Mouse (Mus musculus): Measurements from ENCODE around the gene Stum. TPM values are rescaled to one million over a fixed set of nuclear protein-coding genes. Genes with fewer than 3 reads are reported as not detected.

The Stum gene
- polyA plus RNA-seq, 1 experiment from 2014 or later, result 2.2 TPM

- H3K36me3 ChIP-seq (ENCODE audit: insufficient read depth, low read length), result no peaks in the 10 kb centered on the region
- H3K9ac ChIP-seq (replicated peaks; ENCODE audit: low read length), result no peak overlapping the region
- H3K27ac ChIP-seq (ENCODE audit: low read length), result no peak overlapping the region
- no peak overlapping the region for H3K4me2 ChIP-seq (replicated peaks; ENCODE audit: low read depth, low read length)
- 63% methylated on average over 10 of the region's 10 CpGs for WGBS
- H3K4me3 ChIP-seq (ENCODE audit: low read length), result no peak overlapping the region
- H3K4me1 ChIP-seq (ENCODE audit: insufficient read depth, low read length), result no peaks in the 10 kb centered on the region
- peak; percentile 46; the same call in 1 of the 2 replicates for ATAC-seq (ENCODE audit: low FRiP score, low TSS enrichment)
- no peaks in the 10 kb centered on the region for H3K9me3 ChIP-seq (ENCODE audit: low read length)
- no peaks in the 10 kb centered on the region for H3K27me3 ChIP-seq (ENCODE audit: insufficient read depth, low read length)
These were observed 34.2 kb upstream of the Stum start for GRCm38 (mm10) chr1:180517390-180518054.

- H3K27ac ChIP-seq (ENCODE audit: low read length), result no peak overlapping the region
- no peak overlapping the region for H3K4me3 ChIP-seq (ENCODE audit: low read length)
- 71% methylated on average over 2 of the region's 2 CpGs for WGBS
- ATAC-seq (ENCODE audit: low FRiP score, low TSS enrichment), result no peak
- H3K4me2 ChIP-seq (replicated peaks; ENCODE audit: low read depth, low read length), result no peak overlapping the region
- H3K9ac ChIP-seq (replicated peaks; ENCODE audit: low read length), result no peak overlapping the region
- no peaks in the 10 kb centered on the region for H3K36me3 ChIP-seq (ENCODE audit: insufficient read depth, low read length)
- H3K27me3 ChIP-seq (ENCODE audit: insufficient read depth, low read length), result no peaks in the 10 kb centered on the region
- peaks cover 13% of the 10 kb centered on the region for H3K4me1 ChIP-seq (ENCODE audit: insufficient read depth, low read length)
- H3K9me3 ChIP-seq (ENCODE audit: low read length), result no peaks in the 10 kb centered on the region
These were observed 30.8 kb upstream of the Stum start for GRCm38 (mm10) chr1:180514077-180514476.

- no peak for ATAC-seq (ENCODE audit: low FRiP score, low TSS enrichment)
- Histone ChIP-seq H3K9ac (replicated peaks; ENCODE audit: low read length) (no peak overlapping the region), H3K36me3 (ENCODE audit: insufficient read depth, low read length) (no peaks in the 10 kb centered on the region), H3K4me2 (replicated peaks; ENCODE audit: low read depth, low read length) (peak overlapping the region; percentile 19; the same call in 1 of the 2 replicates), H3K4me1 (ENCODE audit: insufficient read depth, low read length) (peaks cover 13% of the 10 kb centered on the region), H3K27me3 (ENCODE audit: insufficient read depth, low read length) (no peaks in the 10 kb centered on the region), H3K27ac (ENCODE audit: low read length) (peak overlapping the region; percentile 44), H3K4me3 (ENCODE audit: low read length) (no peak overlapping the region), H3K9me3 (ENCODE audit: low read length) (no peaks in the 10 kb centered on the region)
- WGBS, result 30% methylated on average over 4 of the region's 4 CpGs
These were observed 27.6 kb upstream of the Stum start for GRCm38 (mm10) chr1:180510879-180511278.

- peaks cover 13% of the 10 kb centered on the region for H3K4me1 ChIP-seq (ENCODE audit: insufficient read depth, low read length)
- ATAC-seq (ENCODE audit: low FRiP score, low TSS enrichment), result peak; percentile 71
- no peaks in the 10 kb centered on the region for H3K27me3 ChIP-seq (ENCODE audit: insufficient read depth, low read length)
- 21% methylated on average over 15 of the region's 15 CpGs for WGBS
- no peaks in the 10 kb centered on the region for H3K9me3 ChIP-seq (ENCODE audit: low read length)
- no peak overlapping the region for H3K4me3 ChIP-seq (ENCODE audit: low read length)
- H3K4me2 ChIP-seq (replicated peaks; ENCODE audit: low read depth, low read length), result peak overlapping the region; percentile 19
- peak overlapping the region; percentile 58 for H3K27ac ChIP-seq (ENCODE audit: low read length)
- no peaks in the 10 kb centered on the region for H3K36me3 ChIP-seq (ENCODE audit: insufficient read depth, low read length)
- no peak overlapping the region for H3K9ac ChIP-seq (replicated peaks; ENCODE audit: low read length)
These were observed 27.1 kb upstream of the Stum start for GRCm38 (mm10) chr1:180510442-180510841.

GRCm38 (mm10) chr1:180508662-180509061 is 25.4 kb upstream of the Stum start:
- Histone ChIP-seq H3K27ac (ENCODE audit: low read length) (no peak overlapping the region), H3K36me3 (ENCODE audit: insufficient read depth, low read length) (no peaks in the 10 kb centered on the region), H3K4me3 (ENCODE audit: low read length) (no peak overlapping the region), H3K4me2 (replicated peaks; ENCODE audit: low read depth, low read length) (no peak overlapping the region), H3K4me1 (ENCODE audit: insufficient read depth, low read length) (peaks cover 13% of the 10 kb centered on the region), H3K9me3 (ENCODE audit: low read length) (no peaks in the 10 kb centered on the region), H3K9ac (replicated peaks; ENCODE audit: low read length) (no peak overlapping the region), H3K27me3 (ENCODE audit: insufficient read depth, low read length) (no peaks in the 10 kb centered on the region)
- WGBS, result 59% methylated on average over 7 of the region's 7 CpGs
- no peak for ATAC-seq (ENCODE audit: low FRiP score, low TSS enrichment)

- Histone ChIP-seq H3K9ac (replicated peaks; ENCODE audit: low read length) (no peak overlapping the region), H3K4me2 (replicated peaks; ENCODE audit: low read depth, low read length) (no peak overlapping the region), H3K27ac (ENCODE audit: low read length) (no peak overlapping the region), H3K9me3 (ENCODE audit: low read length) (no peaks in the 10 kb centered on the region), H3K4me3 (ENCODE audit: low read length) (no peak overlapping the region), H3K36me3 (ENCODE audit: insufficient read depth, low read length) (no peaks in the 10 kb centered on the region), H3K4me1 (ENCODE audit: insufficient read depth, low read length) (peaks cover 13% of the 10 kb centered on the region), H3K27me3 (ENCODE audit: insufficient read depth, low read length) (no peaks in the 10 kb centered on the region)
- 65% methylated on average over 7 of the region's 7 CpGs for WGBS
- ATAC-seq (ENCODE audit: low FRiP score, low TSS enrichment), result no peak
These were observed 24.0 kb upstream of the Stum start for GRCm38 (mm10) chr1:180507291-180507791.

- 88% methylated on average over 7 of the region's 7 CpGs for WGBS
- ATAC-seq (ENCODE audit: low FRiP score, low TSS enrichment), result no peak
These were observed 23.0 kb upstream of the Stum start for GRCm38 (mm10) chr1:180506341-180506740.

GRCm38 (mm10) chr1:180504899-180505298 is 21.6 kb upstream of the Stum start:
- no peaks in the 10 kb centered on the region for H3K9me3 ChIP-seq (ENCODE audit: low read length)
- no peak overlapping the region for H3K4me2 ChIP-seq (replicated peaks; ENCODE audit: low read depth, low read length)
- no peak overlapping the region for H3K4me3 ChIP-seq (ENCODE audit: low read length)
- H3K36me3 ChIP-seq (ENCODE audit: insufficient read depth, low read length), result no peaks in the 10 kb centered on the region
- 86% methylated on average over 5 of the region's 5 CpGs for WGBS
- no peak overlapping the region for H3K9ac ChIP-seq (replicated peaks; ENCODE audit: low read length)
- H3K27ac ChIP-seq (ENCODE audit: low read length), result no peak overlapping the region
- ATAC-seq (ENCODE audit: low FRiP score, low TSS enrichment), result no peak
- H3K4me1 ChIP-seq (ENCODE audit: insufficient read depth, low read length), result peaks cover 4% of the 10 kb centered on the region; the same call in 1 of the 2 replicates
- no peaks in the 10 kb centered on the region for H3K27me3 ChIP-seq (ENCODE audit: insufficient read depth, low read length)

More at GRCm38 (mm10) chr1:180506341-180506740, 23.0 kb upstream of the Stum start:
- Histone ChIP-seq H3K27ac (ENCODE audit: low read length) (no peak overlapping the region), H3K4me3 (ENCODE audit: low read length) (no peak overlapping the region), H3K36me3 (ENCODE audit: insufficient read depth, low read length) (no peaks in the 10 kb centered on the region), H3K4me2 (replicated peaks; ENCODE audit: low read depth, low read length) (no peak overlapping the region), H3K9me3 (ENCODE audit: low read length) (no peaks in the 10 kb centered on the region), H3K9ac (replicated peaks; ENCODE audit: low read length) (no peak overlapping the region), H3K27me3 (ENCODE audit: insufficient read depth, low read length) (no peaks in the 10 kb centered on the region), H3K4me1 (ENCODE audit: insufficient read depth, low read length) (peaks cover 13% of the 10 kb centered on the region)

GRCm38 (mm10) chr1:180503484-180503883 is 20.2 kb upstream of the Stum start:
- H3K27ac ChIP-seq (ENCODE audit: low read length), result no peak overlapping the region
- WGBS, result 64% methylated on average over 5 of the region's 5 CpGs

GRCm38 (mm10) chr1:180502566-180502965 is 19.3 kb upstream of the Stum start:
- Histone ChIP-seq H3K9me3 (ENCODE audit: low read length) (no peaks in the 10 kb centered on the region), H3K4me3 (ENCODE audit: low read length) (no peak overlapping the region), H3K36me3 (ENCODE audit: insufficient read depth, low read length) (no peaks in the 10 kb centered on the region), H3K4me1 (ENCODE audit: insufficient read depth, low read length) (no peaks in the 10 kb centered on the region), H3K9ac (replicated peaks; ENCODE audit: low read length) (no peak overlapping the region), H3K4me2 (replicated peaks; ENCODE audit: low read depth, low read length) (no peak overlapping the region), H3K27ac (ENCODE audit: low read length) (no peak overlapping the region), H3K27me3 (ENCODE audit: insufficient read depth, low read length) (no peaks in the 10 kb centered on the region)
- no peak for ATAC-seq (ENCODE audit: low FRiP score, low TSS enrichment)
- WGBS, result 47% methylated on average over 4 of the region's 4 CpGs

More at GRCm38 (mm10) chr1:180503484-180503883, 20.2 kb upstream of the Stum start:
- no peak overlapping the region for H3K9ac ChIP-seq (replicated peaks; ENCODE audit: low read length)
- ATAC-seq (ENCODE audit: low FRiP score, low TSS enrichment), result no peak
- no peak overlapping the region for H3K4me3 ChIP-seq (ENCODE audit: low read length)
- no peaks in the 10 kb centered on the region for H3K9me3 ChIP-seq (ENCODE audit: low read length)
- H3K27me3 ChIP-seq (ENCODE audit: insufficient read depth, low read length), result no peaks in the 10 kb centered on the region
- no peaks in the 10 kb centered on the region for H3K36me3 ChIP-seq (ENCODE audit: insufficient read depth, low read length)
- no peaks in the 10 kb centered on the region for H3K4me1 ChIP-seq (ENCODE audit: insufficient read depth, low read length)
- H3K4me2 ChIP-seq (replicated peaks; ENCODE audit: low read depth, low read length), result no peak overlapping the region

Measured in kidney, embryonic 16.5 days (tissue).